Mouse (Mus musculus): ENCODE data around the gene Bsn.

- TF ChIP-seq POLR2A (IDR thresholded peaks at IDR 0.05; ENCODE audit: borderline replicate concordance, low read depth, low read length): no peak
- TF ChIP-seq CTCF (IDR thresholded peaks at IDR 0.05; ENCODE audit: low read depth, low read length): no peak
Observed at GRCm38 (mm10) chr9:108149817-108150216, 40.4 kb downstream of the Bsn start.
